Mouse (Mus musculus) liver, adult 2 months (tissue): ENCODE measurements around the gene Bcan. TPM values are rescaled to one million over a fixed set of nuclear protein-coding genes. Genes with fewer than 3 reads are reported as not detected.
A peak's percentile ranks its signal among the peaks of the same experiment; 100 is the strongest.

ENCODE experiments used
- DNase-seq: peaks from one replicate; pipeline ENCODE4 v3.0.0-alpha.2; 2011; ENCODE audit warnings: low read depth, low spot score; ENCODE audit errors: extremely low read depth
- H3K27ac ChIP-seq: fragments of 200-500 bp; replicated peaks from 2 replicates; pipeline ENCODE4 v1.5.1; 2012; ENCODE audit warnings: low read depth, mild to moderate bottlenecking, control low read depth, inconsistent platforms, low read length; ENCODE audit not compliant: insufficient read depth
- H3K27me3 ChIP-seq: fragments of 200-500 bp; 2 replicates; pipeline ENCODE4 v1.6.1; 2012; ENCODE audit warnings: mild to moderate bottlenecking, moderate library complexity, low read length, inconsistent platforms; ENCODE audit not compliant: control insufficient read depth, insufficient read depth
- H3K36me3 ChIP-seq: fragments of 200-500 bp; 2 replicates; pipeline ENCODE4 v1.6.1; 2012; ENCODE audit warnings: low read length, inconsistent platforms; ENCODE audit not compliant: control insufficient read depth, insufficient read depth
- H3K4me1 ChIP-seq: fragments of 200-500 bp; 2 replicates; pipeline ENCODE4 v1.6.1; 2011; ENCODE audit warnings: low read length; ENCODE audit not compliant: control insufficient read depth, insufficient read depth
- H3K4me3 ChIP-seq: fragments of 200-500 bp; 2 replicates; pipeline ENCODE4 v1.5.1; 2011; ENCODE audit warnings: low read depth, mild to moderate bottlenecking, control low read depth, low read length, moderate library complexity; ENCODE audit not compliant: insufficient read depth
- H3K79me2 ChIP-seq: fragments of 200-500 bp; 2 replicates; pipeline ENCODE4 v1.6.1; 2012; ENCODE audit warnings: inconsistent platforms, mild to moderate bottlenecking, low read length, moderate library complexity; ENCODE audit not compliant: control insufficient read depth, insufficient read depth
- H3K9ac ChIP-seq: fragments of 200-500 bp; 2 replicates; pipeline ENCODE4 v1.6.1; 2012; ENCODE audit warnings: low read depth, mild to moderate bottlenecking, control low read depth, inconsistent platforms, low read length
- CTCF ChIP-seq: fragments of 200-500 bp; IDR thresholded peaks from 2 replicates; pipeline ENCODE4 v1.5.1; 2011; ENCODE audit warnings: low read depth, low read length, control low read depth
- POLR2A ChIP-seq: fragments of 200-500 bp; IDR thresholded peaks from 2 replicates; pipeline ENCODE4 v1.6.1; 2011; ENCODE audit warnings: low read length, control low read depth; ENCODE audit not compliant: insufficient read depth; ENCODE audit errors: extremely low read depth
- WGBS: fragments of 180-500 bp; shearing (Covaris S2); methylation state at CpG from one replicate; pipeline ENCODE4 v1.1.7; 2018; 5-methylcytosine and 5-hydroxymethylcytosine counted together
- polyA plus RNA-seq: library from polyadenylated mRNA; depleted of rRNA; stranded (reverse); fragments of >200 nt; gene quantifications from 2 replicates; pipeline ENCODE4 v1.2.3, GENCODE M21; 2012
- total RNA-seq: library from RNA; depleted of rRNA; stranded (reverse); fragments of >200 nt; gene quantifications from 2 replicates; pipeline ENCODE4 v1.2.3, GENCODE M21; 2014

Gene Bcan
- total and polyA plus RNA-seq, 2 experiments = not detected

- TF ChIP-seq CTCF (no peak), POLR2A (no peak)
- Histone ChIP-seq H3K27ac (no peak overlapping the region), H3K9ac (no peak overlapping the region), H3K4me3 (no peak overlapping the region), H3K79me2 (no peaks in the 10 kb centered on the region), H3K4me1 (no peaks in the 10 kb centered on the region), H3K36me3 (no peaks in the 10 kb centered on the region), H3K27me3 (peaks cover 26% of the 10 kb centered on the region)
- no peak for DNase-seq
- WGBS = 4% methylated on average over 7 of the region's 7 CpGs
Measured at GRCm38 (mm10) chr3:87998747-87999146, 1.3 kb downstream of the Bcan start.

GRCm38 (mm10) chr3:87996971-87997614, 2.9 kb downstream of the Bcan start:
- Histone ChIP-seq H3K4me1 (no peaks in the 10 kb centered on the region), H3K4me3 (peak overlapping the region; percentile 20; the same call in 1 of the 2 replicates), H3K36me3 (no peaks in the 10 kb centered on the region), H3K27ac (no peak overlapping the region), H3K27me3 (peaks cover 26% of the 10 kb centered on the region), H3K9ac (no peak overlapping the region), H3K79me2 (no peaks in the 10 kb centered on the region)
- no peak for DNase-seq
- 1% methylated on average over 49 of the region's 49 CpGs for WGBS
- TF ChIP-seq POLR2A (no peak), CTCF (no peak)

GRCm38 (mm10) chr3:87996401-87996800, 3.6 kb downstream of the Bcan start:
- whole genome bisulfite sequencing = 6% methylated on average over 15 of the region's 15 CpGs
- H3K27me3 ChIP-seq = peaks cover 26% of the 10 kb centered on the region
- H3K4me3 ChIP-seq = no peak overlapping the region
- no peak overlapping the region for H3K27ac ChIP-seq
- H3K79me2 ChIP-seq = no peaks in the 10 kb centered on the region
- no peaks in the 10 kb centered on the region for H3K4me1 ChIP-seq
- no peak for DNase-seq
- TF ChIP-seq POLR2A = no peak
- TF ChIP-seq CTCF = no peak
- H3K36me3 ChIP-seq = no peaks in the 10 kb centered on the region
- no peak overlapping the region for H3K9ac ChIP-seq

GRCm38 (mm10) chr3:87995331-87995730, 4.7 kb downstream of the Bcan start:
- H3K9ac ChIP-seq = no peak overlapping the region
- no peak overlapping the region for H3K4me3 ChIP-seq
- peaks cover 21% of the 10 kb centered on the region for H3K27me3 ChIP-seq
- no peaks in the 10 kb centered on the region for H3K4me1 ChIP-seq
- TF ChIP-seq CTCF (no peak), POLR2A (no peak)
- 30% methylated on average over 11 of the region's 11 CpGs for WGBS
- DNase-seq = no peak
- H3K27ac ChIP-seq = no peak overlapping the region
- no peaks in the 10 kb centered on the region for H3K79me2 ChIP-seq
- no peaks in the 10 kb centered on the region for H3K36me3 ChIP-seq

GRCm38 (mm10) chr3:87993436-87993835, 6.6 kb downstream of the Bcan start:
- DNase-seq = no peak
- Histone ChIP-seq H3K4me1 (no peaks in the 10 kb centered on the region), H3K4me3 (no peak overlapping the region), H3K27ac (no peak overlapping the region), H3K27me3 (peaks cover 16% of the 10 kb centered on the region), H3K9ac (no peak overlapping the region), H3K36me3 (no peaks in the 10 kb centered on the region), H3K79me2 (no peaks in the 10 kb centered on the region)
- 2% methylated on average over 6 of the region's 6 CpGs for WGBS
- no peak for TF ChIP-seq CTCF
- TF ChIP-seq POLR2A = no peak

GRCm38 (mm10) chr3:87989935-87990334, 10.1 kb downstream of the Bcan start:
- Histone ChIP-seq H3K79me2 (no peaks in the 10 kb centered on the region), H3K9ac (no peak overlapping the region), H3K27me3 (peaks cover 6% of the 10 kb centered on the region; the same call in 1 of the 2 replicates), H3K27ac (no peak overlapping the region), H3K4me1 (0 out of 2 replicates have a peak, but pooled peaks cover 2% of the 10 kb centered on the region), H3K4me3 (no peak overlapping the region), H3K36me3 (no peaks in the 10 kb centered on the region)
- TF ChIP-seq CTCF (no peak), POLR2A (no peak)
- DNase-seq = no peak
- 36% methylated on average over 10 of the region's 10 CpGs for WGBS
